Mouse (Mus musculus): ENCODE results near the gene Arid4b.
A peak's percentile ranks its signal among the peaks of the same experiment; 100 is the strongest.

The Arid4b gene

DNA sequence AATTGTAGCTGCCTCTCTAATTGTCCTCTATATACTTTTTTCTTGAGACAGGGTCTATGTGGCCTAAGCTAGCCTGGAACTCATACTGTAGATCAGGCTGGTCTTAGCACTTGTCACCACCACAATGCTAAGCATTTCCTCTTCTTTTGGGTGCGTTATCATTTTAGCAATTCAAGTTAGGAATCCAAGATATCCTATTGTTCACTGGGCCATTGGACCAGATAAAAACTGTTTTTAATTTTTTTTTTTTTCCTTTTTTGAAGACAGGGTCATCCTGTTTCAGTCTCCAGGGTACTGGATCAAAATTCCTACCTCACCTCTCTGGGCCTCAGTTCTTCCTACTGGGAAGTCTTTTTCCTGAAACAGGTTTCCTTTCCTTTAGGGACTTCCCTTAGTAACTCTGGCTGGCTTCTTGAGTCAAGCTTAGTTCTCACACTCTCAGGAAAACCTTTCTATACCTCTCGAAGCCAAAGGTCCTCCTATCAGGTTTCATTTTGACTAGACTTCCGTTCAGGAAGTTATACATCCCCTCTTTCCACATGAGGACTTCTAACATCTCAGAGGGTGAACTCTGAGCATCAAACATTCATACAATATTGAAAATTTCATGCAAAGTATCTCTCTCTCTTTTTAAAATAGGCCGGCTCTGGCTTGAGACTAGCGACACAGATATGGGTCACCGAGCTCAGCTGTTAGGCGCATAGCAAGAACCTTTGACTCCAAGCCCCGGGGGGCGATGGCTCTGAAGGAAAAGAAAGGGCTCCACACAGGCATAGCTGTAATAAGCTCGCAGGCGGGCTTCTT is 621 bp upstream of the Arid4b start:
- no peak for DNase-seq

DNA sequence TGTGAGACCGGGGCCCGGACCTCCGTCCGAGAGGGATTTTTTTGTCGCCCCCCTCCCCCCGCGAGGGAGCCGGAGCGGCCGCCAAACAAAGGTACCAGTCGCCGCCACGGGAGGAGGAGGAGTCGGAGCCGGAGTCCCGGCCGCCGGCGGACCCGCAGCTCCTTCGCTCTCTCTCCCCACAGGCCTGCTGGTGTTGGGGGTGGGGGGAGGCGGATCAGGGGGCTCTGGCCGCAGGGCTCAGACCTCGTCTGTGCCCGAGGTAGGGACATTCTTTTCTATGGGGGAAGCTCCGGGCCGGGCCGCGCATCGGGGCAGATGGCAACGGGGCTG is 875 bp downstream of the Arid4b start:
- DNase-seq = no peak

DNA sequence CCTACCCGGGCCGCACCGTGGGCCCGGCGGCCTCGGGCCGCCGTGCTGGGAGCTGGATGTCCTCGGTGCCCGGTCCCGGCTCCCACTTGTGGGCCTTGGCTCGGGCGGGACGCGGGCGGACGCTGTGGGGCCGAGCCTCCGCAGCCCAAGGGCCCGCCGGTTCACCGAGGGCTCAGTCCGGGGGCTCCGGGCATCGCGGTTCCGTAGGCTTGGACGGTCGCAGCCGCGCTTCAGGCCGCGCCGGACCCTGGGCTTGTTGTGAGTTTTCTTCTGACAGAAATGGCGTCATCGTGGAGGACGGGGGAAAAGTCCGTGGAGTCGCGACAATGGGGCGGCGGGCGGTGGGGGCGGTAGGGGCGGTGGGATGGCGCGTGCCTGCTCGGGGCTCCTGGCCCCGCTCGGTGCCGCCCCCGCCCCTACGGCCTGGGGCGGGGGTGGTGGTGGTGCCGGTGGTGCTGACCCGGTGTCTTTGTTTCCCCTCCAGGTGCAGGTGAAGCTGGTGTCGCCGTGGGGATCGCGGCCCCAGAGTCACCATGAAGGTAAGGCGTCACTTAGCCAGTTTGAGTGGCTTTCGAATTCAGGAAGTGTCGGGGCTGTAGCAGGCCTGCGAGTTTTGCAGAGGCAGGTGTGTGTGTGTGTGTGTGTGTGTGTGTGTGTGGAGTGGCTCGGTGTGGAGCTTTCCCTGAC is 1.5 kb downstream of the Arid4b start:
- peak; percentile 44 to 57 for DNase-seq

DNA sequence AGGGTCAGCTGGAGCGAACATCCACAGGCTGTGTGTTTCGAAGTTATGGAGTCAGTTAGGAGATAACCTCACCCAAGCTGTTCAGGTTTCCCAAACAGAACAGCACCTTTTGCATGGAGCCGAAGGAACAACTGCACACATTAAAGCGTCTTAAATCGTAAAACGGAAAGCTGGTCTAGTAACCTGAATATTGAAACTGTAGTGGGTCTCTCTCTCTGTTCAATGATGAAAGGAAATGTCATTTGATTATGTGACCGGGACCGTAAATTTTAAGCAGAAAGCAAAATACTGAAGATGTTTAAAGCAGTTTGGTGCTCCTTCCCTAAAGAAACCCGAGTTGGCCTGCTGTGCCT is 2.0 kb downstream of the Arid4b start:
- DNase-seq = no peak

DNA sequence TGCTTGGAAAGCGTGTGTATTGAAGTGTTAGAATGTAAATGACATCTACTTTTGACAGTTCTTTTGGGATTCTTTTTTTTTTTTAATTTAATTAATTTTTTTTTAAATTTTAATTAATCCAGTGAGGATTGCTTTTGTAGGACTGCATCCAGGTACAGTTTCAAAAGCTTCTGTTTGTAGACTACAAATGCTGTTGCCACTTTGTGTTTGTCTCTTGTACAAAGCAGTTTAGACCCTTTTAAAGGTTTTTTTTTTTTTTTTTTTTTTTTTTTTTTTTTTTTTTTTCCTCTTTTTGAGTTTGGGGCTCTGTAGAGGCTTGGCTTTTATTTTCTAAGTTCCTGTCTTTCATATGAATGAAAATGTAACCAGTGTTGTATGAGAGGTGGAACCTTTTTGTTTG is 2.7 kb downstream of the Arid4b start:
- DNase-seq = no peak

DNA sequence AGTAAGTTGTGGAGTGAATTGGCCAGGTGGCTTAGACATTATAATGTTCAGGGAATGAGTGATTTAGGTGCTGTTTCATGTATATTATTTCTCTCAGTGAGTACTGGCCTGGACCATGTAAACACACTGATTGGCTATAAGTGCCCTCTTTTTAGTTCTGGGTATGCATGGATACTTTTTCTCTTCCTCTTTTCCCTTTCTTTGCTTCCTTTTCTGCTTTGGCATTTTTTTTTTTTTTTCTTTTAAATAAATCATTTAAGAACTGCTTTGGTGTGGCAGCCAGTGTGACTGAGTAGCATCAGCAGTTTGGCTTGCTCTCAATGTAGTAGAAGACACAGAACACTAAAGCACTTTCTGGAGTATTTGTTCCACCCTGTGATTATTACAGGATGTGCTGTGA is 5.0 kb downstream of the Arid4b start:
- no peak for DNase-seq

DNA sequence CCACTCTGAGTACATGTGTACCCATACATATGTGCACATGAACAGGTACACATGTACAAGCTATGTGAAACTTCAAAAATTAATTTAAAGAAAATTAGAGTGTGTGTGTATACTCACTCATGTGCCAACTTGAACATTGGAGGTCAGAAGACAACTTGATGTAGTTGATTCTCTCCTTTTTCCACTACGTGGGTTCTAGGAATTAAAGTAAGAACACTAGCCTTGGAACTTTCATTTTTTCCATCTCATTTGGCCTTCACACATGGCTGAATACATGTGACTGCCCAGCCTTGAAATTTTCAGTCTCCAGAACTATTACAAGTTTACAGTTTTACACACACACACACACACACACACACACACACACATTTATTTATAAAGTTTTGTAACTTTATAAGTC is 6.3 kb downstream of the Arid4b start:
- DNase-seq = no peak

DNA sequence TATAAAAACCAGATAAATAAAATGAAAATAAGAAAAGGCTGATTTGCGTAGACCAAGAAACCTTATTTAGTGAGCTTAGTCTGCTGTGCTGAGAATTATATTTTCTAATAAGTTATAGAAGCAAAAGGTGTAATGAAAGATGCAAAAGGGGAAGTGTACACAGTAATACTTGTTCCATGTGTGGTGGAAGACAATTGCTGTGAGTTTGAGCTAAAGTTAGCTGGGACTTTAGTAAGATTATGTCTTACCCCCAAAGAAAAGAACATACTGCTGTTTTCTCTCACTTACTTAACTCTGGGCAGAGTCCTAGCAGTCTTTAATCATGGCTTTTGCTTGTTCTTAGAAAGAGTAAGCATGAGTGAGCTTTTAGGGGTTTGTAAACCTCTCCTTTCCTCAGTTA is 11.3 kb downstream of the Arid4b start:
- no peak for DNase-seq

DNA sequence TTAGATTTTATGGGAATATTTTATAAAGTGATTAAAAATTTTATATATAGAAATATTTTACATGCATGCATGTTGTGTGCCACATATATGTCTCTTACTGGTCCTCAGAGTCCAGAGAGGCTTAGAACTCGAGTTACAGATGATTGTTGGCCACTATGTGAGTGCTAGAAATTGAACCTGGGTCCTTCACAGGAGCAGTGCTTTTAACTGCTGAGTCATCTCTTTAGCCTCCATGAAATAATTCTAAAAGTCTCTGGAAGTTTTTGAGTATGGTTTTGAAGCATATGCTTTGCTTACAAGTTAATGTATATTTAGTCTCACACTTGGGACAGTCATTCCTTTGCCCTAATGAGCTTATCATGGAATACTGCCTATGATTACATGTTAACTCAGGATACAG is 12.3 kb downstream of the Arid4b start:
- no peak for DNase-seq

DNA sequence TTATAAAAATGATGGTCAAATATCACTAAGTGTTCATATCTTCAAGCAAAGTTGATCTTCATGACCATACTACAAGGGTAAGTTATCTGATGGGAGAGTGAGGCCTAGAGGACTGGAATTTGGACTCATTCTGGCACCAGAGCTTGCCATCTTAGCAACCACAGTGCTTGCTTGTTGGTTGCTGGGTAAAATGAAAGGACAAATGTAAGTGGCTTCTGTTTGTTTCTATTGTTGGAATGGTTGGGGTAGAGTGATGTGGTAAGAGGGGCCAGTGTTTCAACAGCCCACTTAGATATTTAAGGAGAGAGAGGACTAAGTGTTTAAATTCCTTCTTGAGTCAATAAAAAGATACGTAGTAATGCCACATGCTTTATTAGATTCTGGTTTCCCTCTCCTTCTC is 25.6 kb downstream of the Arid4b start:
- no peak for DNase-seq

DNA sequence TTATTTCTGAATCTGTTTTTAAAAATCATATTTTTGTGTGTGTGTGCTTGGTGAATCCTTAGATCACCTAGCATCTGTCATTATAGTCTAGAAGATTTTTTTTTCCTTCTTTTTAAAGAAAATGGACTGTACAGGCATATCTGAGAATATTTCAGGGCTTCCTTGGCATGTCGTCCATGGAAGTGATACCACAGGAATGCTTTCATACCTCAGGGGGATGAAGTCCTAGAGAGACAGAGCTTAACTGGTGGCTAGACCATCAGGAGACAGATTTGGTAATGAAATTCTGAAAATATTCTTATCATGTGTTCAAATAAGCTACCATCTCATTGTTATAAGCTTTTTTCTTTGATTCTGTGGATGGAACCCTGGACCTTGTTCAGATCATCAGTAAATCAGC is 40.0 kb downstream of the Arid4b start:
- no peak for DNase-seq

DNA sequence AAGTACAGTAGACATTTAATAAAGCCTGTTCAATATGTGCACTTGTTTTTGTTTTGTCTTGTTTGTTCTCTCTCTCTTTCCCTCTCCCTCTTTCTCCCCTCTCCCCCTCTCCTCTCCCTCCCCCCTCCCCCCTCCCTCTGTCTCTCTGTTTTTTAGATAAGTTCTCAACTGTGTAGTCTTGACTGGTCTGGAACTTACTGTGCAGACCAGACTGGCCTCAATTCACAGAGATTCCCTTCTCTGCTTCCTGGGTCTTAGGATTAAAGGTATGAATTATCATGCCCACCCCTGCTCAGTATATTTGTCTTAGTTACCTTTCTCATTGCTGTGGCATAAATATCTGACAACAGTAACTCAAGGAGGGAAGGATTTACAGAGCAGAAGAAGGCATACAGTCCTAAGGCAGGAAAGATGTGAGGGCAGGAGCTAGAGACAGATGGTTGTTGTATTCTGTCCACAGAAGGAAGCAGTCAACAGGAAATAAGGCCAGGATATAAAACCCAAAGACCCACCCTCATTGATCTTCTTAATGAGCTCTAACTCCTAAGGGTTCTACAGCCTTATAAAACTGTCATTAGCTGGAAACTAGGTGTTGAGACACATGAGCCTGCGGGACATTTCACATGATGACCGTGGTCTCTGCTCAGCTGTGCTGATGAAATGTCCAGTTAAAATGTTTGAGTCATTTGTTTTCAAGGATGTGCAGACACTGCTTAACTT is 47.3 kb downstream of the Arid4b start:
- no peak for DNase-seq

DNA sequence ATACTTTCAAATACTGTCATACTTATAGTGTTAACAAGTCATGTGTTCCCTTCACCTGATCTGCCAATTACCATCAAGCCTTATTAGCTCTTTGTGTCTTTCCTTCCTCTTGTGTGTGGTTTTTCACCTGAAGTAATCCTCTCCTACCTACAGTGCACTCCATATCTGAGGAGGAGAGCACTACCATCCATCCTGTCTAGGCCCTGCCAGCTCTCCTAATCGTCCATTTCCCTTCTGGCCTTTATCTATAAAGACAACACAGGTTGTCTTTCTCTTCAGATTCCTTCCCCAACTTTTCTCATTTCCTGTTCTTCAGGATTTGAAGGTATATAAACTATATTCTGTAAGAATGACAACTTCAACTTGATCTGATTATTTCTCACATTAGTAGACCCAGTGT is 48.1 kb downstream of the Arid4b start:
- DNase-seq = no peak

DNA sequence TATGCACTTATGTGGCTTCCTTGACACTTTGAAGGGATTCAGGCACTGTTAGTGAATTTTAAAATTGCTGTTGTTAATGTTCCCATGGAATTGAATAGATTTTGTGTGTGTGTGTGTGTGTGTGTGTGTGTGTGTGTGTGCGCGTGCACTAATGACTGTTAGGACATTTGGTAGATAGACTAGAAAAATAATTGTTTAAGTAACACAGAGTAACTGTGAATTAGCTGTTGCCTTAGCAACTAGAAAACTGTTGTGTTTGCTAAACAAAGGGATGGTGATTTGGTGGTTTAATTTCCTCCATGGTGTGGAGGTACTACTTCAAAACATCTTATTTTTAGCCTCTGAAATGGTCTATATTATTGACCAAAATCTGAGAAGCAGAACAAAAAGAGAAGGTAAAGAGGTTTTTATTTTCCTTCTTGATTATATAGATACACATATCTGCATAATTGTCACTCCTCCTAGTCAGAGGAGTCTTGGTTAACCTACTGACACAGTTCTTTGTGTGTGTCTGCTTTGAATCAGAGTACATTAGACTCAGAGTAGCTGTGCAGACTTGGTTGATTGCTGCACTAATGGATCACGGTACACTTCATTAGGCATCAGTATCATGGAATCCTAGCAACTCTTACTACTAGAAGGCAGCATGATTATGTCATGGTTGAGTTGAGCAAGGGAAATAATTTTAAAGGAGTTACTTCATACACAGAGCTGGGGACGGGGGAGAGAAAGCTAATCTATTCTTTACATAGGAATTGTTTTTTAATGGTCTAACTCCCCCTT is 50.9 kb downstream of the Arid4b start:
- DNase-seq = no peak

DNA sequence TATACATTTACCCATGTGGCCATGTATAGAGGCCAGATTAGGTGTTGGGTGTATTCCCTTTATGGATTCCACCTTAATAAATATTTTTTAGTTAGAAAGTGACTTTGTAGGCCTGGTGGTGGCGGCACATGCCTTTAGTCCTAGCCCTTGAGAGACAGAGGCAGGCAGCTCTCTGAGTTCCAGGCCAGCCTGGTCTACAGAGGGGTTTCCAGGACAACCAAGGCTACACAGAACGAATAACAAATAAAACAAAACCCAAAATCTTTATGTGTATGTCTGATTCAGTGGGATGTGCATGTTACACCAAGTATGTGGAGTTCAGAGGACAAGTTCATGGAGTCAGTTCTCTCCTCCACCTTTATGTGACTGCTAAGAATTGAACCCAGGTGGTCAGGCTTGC is 52.8 kb downstream of the Arid4b start:
- DNase-seq = no peak

DNA sequence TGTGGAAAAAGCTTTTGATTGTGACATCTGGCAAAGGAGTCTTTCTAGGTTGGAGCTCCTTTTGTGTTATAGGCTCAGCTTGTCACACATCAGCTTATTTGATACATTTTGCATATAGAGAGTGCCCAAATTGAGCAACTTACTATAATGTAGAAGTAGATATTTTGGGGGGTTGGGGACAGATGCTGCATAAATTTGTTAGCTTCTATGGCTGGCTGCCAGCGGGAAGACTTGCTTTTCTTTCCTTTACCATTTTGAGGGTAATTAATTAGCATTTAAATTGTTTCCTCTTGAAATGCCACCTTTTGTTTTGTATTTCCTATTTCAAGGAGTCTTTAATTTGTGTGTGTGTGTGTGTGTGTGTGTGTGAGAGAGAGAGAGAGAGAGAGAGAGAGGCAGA is 68.6 kb downstream of the Arid4b start:
- DNase-seq = no peak

DNA sequence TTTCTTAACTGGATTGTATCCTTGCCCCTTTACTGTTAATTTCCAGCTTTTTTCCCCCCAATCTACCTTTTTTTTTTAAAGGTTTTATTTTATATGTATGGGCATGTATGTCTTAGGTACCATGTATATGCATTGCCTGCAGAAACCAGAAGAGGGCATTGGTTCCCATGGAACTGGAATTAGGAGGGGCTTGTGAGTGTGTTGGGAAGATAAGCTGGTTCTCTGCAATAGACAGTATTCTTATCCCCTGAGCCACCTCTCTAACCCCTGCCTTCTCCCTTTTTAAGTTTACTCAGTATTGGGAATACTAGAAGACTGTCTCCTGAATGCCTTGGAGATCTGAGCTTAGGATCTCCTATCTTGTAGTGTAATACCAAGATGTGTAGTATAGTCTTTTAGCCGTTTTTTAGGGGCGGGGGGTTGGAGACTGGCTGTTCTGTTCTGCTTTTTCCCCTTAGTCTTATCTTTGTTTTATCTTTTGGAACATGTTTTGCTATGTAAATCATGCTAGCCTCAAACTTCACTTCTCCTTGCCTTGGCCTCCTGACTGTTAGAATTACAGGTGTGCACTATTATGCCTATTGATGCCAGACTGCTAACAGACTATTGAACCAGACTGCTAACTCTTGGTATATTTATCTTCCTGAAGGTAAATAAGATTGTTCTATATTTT is 79.4 kb downstream of the Arid4b start:
- no peak for DNase-seq

DNA sequence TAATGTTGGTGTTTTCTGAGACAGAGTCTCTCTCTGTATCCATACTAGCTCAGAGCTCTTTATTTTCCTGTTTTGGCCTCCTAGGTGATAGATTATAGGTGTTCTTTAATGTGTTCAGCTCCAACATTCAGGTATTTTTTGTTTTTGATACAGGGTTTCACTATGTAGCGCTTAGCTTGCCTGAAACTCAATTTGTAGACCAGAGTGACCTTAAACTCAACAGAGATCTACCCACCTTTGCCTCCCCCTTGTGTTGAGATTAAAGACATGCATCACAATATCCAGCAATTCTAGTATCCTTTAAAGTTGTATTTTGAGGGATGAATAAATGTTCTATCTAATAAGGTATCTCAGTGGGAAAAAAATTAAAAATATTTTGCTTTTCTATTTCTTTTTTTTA is 115.0 kb downstream of the Arid4b start:
- no peak for DNase-seq

DNA sequence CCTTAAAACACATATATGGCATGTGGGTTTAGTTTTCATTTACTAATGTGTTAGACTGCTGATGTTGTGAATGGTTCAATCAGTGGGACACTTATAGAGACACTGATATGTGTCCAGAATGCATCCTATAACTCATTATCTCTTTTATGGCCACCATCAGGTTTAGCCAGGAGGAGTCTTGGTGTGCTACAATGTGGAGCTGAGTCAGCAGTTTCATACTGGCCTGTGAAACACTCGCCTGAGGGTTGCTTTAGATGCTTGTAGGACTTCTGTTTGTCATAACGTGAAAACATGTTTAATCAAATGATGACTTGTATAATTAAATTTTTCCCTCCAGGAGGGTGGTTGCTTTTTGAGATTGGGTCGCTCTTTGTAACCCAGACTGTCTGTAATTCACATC is 116.6 kb downstream of the Arid4b start:
- DNase-seq = no peak

DNA sequence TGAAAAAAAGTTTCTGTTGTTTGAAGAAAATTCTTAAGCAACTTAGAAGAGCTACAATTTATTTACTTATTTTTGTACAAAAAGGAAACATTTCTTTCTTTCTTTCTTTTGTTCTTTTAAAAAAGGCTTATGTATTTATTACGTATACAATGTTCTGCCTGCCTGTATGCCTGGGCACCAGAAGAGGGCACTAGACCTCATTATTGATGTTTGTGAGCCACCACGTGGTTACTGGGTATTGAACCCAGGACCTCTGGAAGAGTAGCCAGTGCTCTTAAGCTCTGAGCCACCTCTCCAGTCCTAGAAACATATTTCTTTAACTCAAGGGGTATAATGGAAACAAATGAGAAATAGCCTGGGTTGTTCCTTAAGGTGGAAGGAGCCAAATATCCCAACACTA is 182.9 kb downstream of the Arid4b start:
- no peak for DNase-seq

All from thymus, adult 18-20 months (tissue).